Mouse (Mus musculus): ENCODE measurements around the gene Rufy1. TPM values are rescaled to one million over a fixed set of nuclear protein-coding genes. Genes with fewer than 3 reads are reported as not detected.

The Rufy1 gene
- total and polyA plus RNA-seq, 2 experiments from 2014 or later, result 22.6 to 25.0 TPM

- Histone ChIP-seq H3K4me2 (ENCODE audit: low read depth) (no peak overlapping the region), H3K4me1 (ENCODE audit: insufficient read depth) (peaks cover 6% of the 10 kb centered on the region; the same call in 1 of the 2 replicates), H3K4me3 (ENCODE audit: low read depth, low read length) (no peak overlapping the region), H3K36me3 (ENCODE audit: insufficient read depth) (peaks cover 1% of the 10 kb centered on the region), H3K9me3 (ENCODE audit: low read length) (no peaks in the 10 kb centered on the region), H3K27ac (ENCODE audit: low read depth, low read length) (no peak overlapping the region), H3K9ac (no peak overlapping the region), H3K27me3 (ENCODE audit: insufficient read depth, low read length) (no peaks in the 10 kb centered on the region; the same call in 1 of the 2 replicates)
- no peak for ATAC-seq
- no peak for TF ChIP-seq CTCF (IDR thresholded peaks at IDR 0.05; ENCODE audit: low read depth)
- no peak for DNase-seq
- WGBS, result 87% methylated on average over 13 of the region's 13 CpGs
Observed at GRCm38 (mm10) chr11:50374286-50375015, 56.5 kb downstream of the Rufy1 start.

DNA sequence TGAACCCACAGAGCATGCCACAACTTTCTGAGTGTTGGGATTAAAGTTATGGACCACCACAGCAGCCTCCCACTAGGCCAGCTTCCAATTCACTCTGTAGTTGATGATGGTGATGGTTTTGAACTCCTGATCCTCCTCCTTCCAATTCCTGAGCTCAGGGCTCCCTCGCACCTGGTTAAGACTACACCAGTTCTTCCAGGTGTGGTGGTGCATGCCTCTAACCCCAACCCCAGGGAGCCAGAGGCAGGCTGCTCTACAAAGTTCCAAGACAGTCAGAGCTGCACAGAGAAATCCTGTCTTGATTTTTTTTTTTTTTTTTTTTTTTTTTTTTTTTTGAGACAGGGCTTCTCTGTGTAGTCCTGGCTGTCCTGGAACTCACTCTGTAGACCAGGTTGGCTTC lies 57.3 kb downstream of the Rufy1 start:
- Histone ChIP-seq H3K4me3 (ENCODE audit: low read depth, low read length) (no peak overlapping the region), H3K4me1 (ENCODE audit: insufficient read depth) (0 out of 2 replicates have a peak, but pooled peaks cover 3% of the 10 kb centered on the region), H3K27me3 (ENCODE audit: insufficient read depth, low read length) (no peaks in the 10 kb centered on the region; the same call in 1 of the 2 replicates), H3K27ac (ENCODE audit: low read depth, low read length) (no peak overlapping the region), H3K9ac (no peak overlapping the region), H3K9me3 (ENCODE audit: low read length) (no peaks in the 10 kb centered on the region), H3K4me2 (ENCODE audit: low read depth) (no peak overlapping the region), H3K36me3 (ENCODE audit: insufficient read depth) (no peaks in the 10 kb centered on the region)
- DNase-seq, result no peak
- TF ChIP-seq CTCF (IDR thresholded peaks at IDR 0.05; ENCODE audit: low read depth), result no peak
- no peak for ATAC-seq
- WGBS, result 100% methylated on average over 1 of the region's 1 CpGs

DNA sequence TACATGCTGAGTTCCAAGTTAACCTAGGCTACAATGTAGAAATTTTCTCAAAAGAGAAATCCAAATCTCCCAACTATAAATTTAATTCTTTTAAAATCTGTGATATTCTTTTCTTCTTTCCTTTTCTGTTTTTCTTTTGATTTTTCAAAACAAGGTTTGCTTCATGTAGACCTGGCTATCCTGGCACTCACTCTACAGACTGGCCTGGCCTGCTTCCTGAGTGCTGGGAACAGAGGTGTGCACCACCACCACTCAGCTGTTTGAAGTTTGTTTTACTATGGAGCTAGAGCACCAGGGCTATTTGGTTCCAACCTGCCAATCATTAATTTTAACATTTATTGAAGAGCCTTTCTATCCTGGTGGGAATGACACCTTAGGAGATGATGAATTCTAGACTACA lies 57.8 kb downstream of the Rufy1 start:
- Histone ChIP-seq H3K36me3 (ENCODE audit: insufficient read depth) (no peaks in the 10 kb centered on the region), H3K9ac (no peak overlapping the region), H3K4me2 (ENCODE audit: low read depth) (no peak overlapping the region), H3K27ac (ENCODE audit: low read depth, low read length) (no peak overlapping the region), H3K9me3 (ENCODE audit: low read length) (no peaks in the 10 kb centered on the region), H3K4me1 (ENCODE audit: insufficient read depth) (0 out of 2 replicates have a peak, but pooled peaks cover 3% of the 10 kb centered on the region), H3K4me3 (ENCODE audit: low read depth, low read length) (no peak overlapping the region), H3K27me3 (ENCODE audit: insufficient read depth, low read length) (no peaks in the 10 kb centered on the region; the same call in 1 of the 2 replicates)
- TF ChIP-seq CTCF (IDR thresholded peaks at IDR 0.05; ENCODE audit: low read depth), result no peak
- ATAC-seq (no peak), DNase-seq (no peak)

GRCm38 (mm10) chr11:50371911-50372310 lies 59.0 kb downstream of the Rufy1 start:
- DNase-seq (no peak), ATAC-seq (no peak)
- 98% methylated on average over 1 of the region's 1 CpGs for WGBS
- peak overlapping the region; percentile 38; the same call in 1 of the 2 replicates for H3K4me3 ChIP-seq (ENCODE audit: low read depth, low read length)
- H3K4me2 ChIP-seq (ENCODE audit: low read depth), result peak overlapping the region; percentile 55
- no peaks in the 10 kb centered on the region; the same call in 1 of the 2 replicates for H3K27me3 ChIP-seq (ENCODE audit: insufficient read depth, low read length)
- peak overlapping the region; percentile 92 for H3K27ac ChIP-seq (ENCODE audit: low read depth, low read length)
- H3K9ac ChIP-seq, result peak overlapping the region; percentile 71
- 0 out of 2 replicates have a peak, but pooled peaks cover 3% of the 10 kb centered on the region for H3K4me1 ChIP-seq (ENCODE audit: insufficient read depth)
- no peaks in the 10 kb centered on the region for H3K36me3 ChIP-seq (ENCODE audit: insufficient read depth)
- TF ChIP-seq CTCF (IDR thresholded peaks at IDR 0.05; ENCODE audit: low read depth), result no peak
- H3K9me3 ChIP-seq (ENCODE audit: low read length), result no peaks in the 10 kb centered on the region

DNA sequence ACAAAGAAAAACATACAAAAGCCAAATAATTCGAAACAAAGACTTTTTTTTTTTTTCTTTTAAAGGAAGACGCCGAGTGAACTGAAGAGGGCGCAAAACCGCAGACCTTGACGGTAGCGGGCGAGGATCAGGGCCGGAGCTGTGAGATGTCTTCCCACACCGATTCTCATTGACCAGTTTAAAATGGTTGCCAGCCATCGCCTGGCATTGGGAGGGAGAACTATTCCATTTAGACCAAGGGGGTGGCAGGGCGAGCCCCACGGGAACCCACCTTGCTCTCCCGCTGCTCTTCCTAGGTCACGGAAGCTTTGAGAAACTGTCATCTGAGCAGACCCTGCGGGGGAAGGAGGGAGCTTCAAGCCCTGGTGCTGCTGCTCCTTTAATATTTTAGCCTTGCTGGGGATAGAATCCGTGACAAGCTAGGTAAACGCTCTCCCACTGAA lies 59.5 kb downstream of the Rufy1 start:
- ATAC-seq (peak; percentile 79), DNase-seq (peak; percentile 81)
- TF ChIP-seq CTCF (IDR thresholded peaks at IDR 0.05; ENCODE audit: low read depth), result peak; percentile 67
- 0 out of 2 replicates have a peak, but pooled peaks cover 3% of the 10 kb centered on the region for H3K4me1 ChIP-seq (ENCODE audit: insufficient read depth)
- H3K4me3 ChIP-seq (ENCODE audit: low read depth, low read length), result peak overlapping the region; percentile 38
- no peaks in the 10 kb centered on the region for H3K9me3 ChIP-seq (ENCODE audit: low read length)
- H3K27ac ChIP-seq (ENCODE audit: low read depth, low read length), result peak overlapping the region; percentile 92
- WGBS, result 2% methylated on average over 18 of the region's 18 CpGs
- H3K4me2 ChIP-seq (ENCODE audit: low read depth), result peak overlapping the region; percentile 55
- H3K9ac ChIP-seq, result peak overlapping the region; percentile 71
- H3K27me3 ChIP-seq (ENCODE audit: insufficient read depth, low read length), result no peaks in the 10 kb centered on the region; the same call in 1 of the 2 replicates
- H3K36me3 ChIP-seq (ENCODE audit: insufficient read depth), result no peaks in the 10 kb centered on the region

GRCm38 (mm10) chr11:50370969-50371368 lies 60.0 kb downstream of the Rufy1 start:
- no peak for DNase-seq

DNA sequence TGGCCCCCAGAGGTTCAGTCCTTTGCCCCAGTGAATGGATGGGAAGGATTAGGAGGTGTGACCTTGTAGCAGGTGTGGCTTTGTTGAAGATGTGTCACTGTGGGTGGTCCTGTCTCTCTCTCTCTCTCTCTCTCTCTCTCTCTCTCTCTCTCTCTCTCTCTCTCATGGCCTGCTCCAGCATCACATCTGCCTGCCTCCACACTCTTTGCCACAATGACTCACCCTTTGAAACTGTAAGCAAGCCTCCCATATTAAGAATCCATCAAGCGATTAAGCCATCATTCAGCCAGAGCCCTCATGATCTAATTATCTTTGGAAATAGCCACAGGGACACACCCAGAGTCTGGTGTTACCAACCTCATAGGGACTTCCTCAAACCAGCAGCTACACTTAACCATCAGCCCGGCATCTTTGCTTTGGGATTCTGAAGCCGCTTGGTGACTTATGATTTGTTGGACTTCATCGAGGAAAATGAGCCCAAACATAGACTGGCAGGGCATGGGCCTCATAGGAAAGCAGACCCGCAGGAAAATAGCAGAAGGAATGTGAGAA lies 61.5 kb downstream of the Rufy1 start:
- Histone ChIP-seq H3K4me3 (ENCODE audit: low read depth, low read length) (no peak overlapping the region), H3K36me3 (ENCODE audit: insufficient read depth) (no peaks in the 10 kb centered on the region), H3K4me2 (ENCODE audit: low read depth) (no peak overlapping the region), H3K27me3 (ENCODE audit: insufficient read depth, low read length) (no peaks in the 10 kb centered on the region; the same call in 1 of the 2 replicates), H3K9me3 (ENCODE audit: low read length) (no peaks in the 10 kb centered on the region), H3K27ac (ENCODE audit: low read depth, low read length) (no peak overlapping the region), H3K4me1 (ENCODE audit: insufficient read depth) (0 out of 2 replicates have a peak, but pooled peaks cover 3% of the 10 kb centered on the region), H3K9ac (no peak overlapping the region)
- no peak for DNase-seq
- 83% methylated on average over 5 of the region's 5 CpGs for WGBS
- no peak for TF ChIP-seq CTCF (IDR thresholded peaks at IDR 0.05; ENCODE audit: low read depth)
- ATAC-seq, result no peak

More at GRCm38 (mm10) chr11:50370969-50371368, 60.0 kb downstream of the Rufy1 start:
- H3K4me3 ChIP-seq (ENCODE audit: low read depth, low read length), result 0 out of 2 replicates have a peak overlapping the region, but pooled peaks have one; percentile 38
- H3K27ac ChIP-seq (ENCODE audit: low read depth, low read length), result peak overlapping the region; percentile 92
- WGBS, result 40% methylated on average over 4 of the region's 4 CpGs
- no peaks in the 10 kb centered on the region for H3K9me3 ChIP-seq (ENCODE audit: low read length)
- ATAC-seq, result peak; percentile 49
- no peak for TF ChIP-seq CTCF (IDR thresholded peaks at IDR 0.05; ENCODE audit: low read depth)
- H3K4me1 ChIP-seq (ENCODE audit: insufficient read depth), result 0 out of 2 replicates have a peak, but pooled peaks cover 3% of the 10 kb centered on the region
- peak overlapping the region; percentile 55 for H3K4me2 ChIP-seq (ENCODE audit: low read depth)
- peak overlapping the region; percentile 71 for H3K9ac ChIP-seq
- no peaks in the 10 kb centered on the region for H3K36me3 ChIP-seq (ENCODE audit: insufficient read depth)
- H3K27me3 ChIP-seq (ENCODE audit: insufficient read depth, low read length), result no peaks in the 10 kb centered on the region; the same call in 1 of the 2 replicates
